Mouse (Mus musculus): ENCODE measurements around the gene Tcaim. TPM values are rescaled to one million over a fixed set of nuclear protein-coding genes. Genes with fewer than 3 reads are reported as not detected.
A peak's percentile ranks its signal among the peaks of the same experiment; 100 is the strongest.

The Tcaim gene
- total and polyA plus RNA-seq, 2 experiments: 5.5 to 14.2 TPM

DNA sequence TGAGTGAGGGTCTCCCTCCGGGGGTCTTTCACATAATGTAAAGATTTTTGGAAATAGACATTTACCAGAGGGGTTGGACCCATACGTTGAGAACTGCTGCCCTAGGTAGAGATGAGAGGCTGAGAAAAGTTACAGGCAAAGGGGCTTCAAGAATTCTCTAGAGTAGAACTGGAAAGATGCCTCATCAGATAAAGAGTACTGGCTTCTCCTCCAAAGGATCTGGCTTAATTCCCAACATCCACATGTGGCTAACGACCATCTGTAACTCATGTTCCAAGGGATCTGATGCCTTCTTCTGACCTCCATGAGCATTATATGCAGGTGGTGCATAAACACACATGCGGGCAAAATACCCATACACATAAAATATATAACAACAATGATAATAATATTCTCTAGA is 50.3 kb downstream of the Tcaim start:
- Histone ChIP-seq H3K36me3 (ENCODE audit: control insufficient read depth, insufficient read depth, low read length) (peaks cover 92% of the 10 kb centered on the region), H3K27me3 (ENCODE audit: control insufficient read depth, insufficient read depth, low read length) (no peaks in the 10 kb centered on the region), H3K79me2 (ENCODE audit: control insufficient read depth, insufficient read depth, low read length) (no peaks in the 10 kb centered on the region), H3K27ac (replicated peaks; ENCODE audit: insufficient read depth, low read depth, low read length) (peak overlapping the region; percentile 41; the same call in 1 of the 2 replicates), H3K4me3 (ENCODE audit: insufficient read depth, low read depth, low read length) (no peak overlapping the region), H3K4me1 (ENCODE audit: control insufficient read depth, insufficient read depth, low read length) (peaks cover 4% of the 10 kb centered on the region), H3K9ac (ENCODE audit: low read depth, low read length) (no peak overlapping the region)
- no peak for TF ChIP-seq CTCF (IDR thresholded peaks at IDR 0.05; ENCODE audit: low read depth, low read length)
- TF ChIP-seq POLR2A (IDR thresholded peaks at IDR 0.05; ENCODE audit: extremely low read depth, insufficient read depth, low read length): no peak
- WGBS: 86% methylated on average over 4 of the region's 4 CpGs
- peak; percentile 73 for DNase-seq (ENCODE audit: extremely low read depth, low read depth, low spot score)

GRCm38 (mm10) chr9:122856716-122857115 is 51.4 kb downstream of the Tcaim start:
- DNase-seq (ENCODE audit: extremely low read depth, low read depth, low spot score): peak; percentile 82
- H3K36me3 ChIP-seq (ENCODE audit: control insufficient read depth, insufficient read depth, low read length): peaks cover 94% of the 10 kb centered on the region
- H3K27me3 ChIP-seq (ENCODE audit: control insufficient read depth, insufficient read depth, low read length): no peaks in the 10 kb centered on the region
- TF ChIP-seq POLR2A (IDR thresholded peaks at IDR 0.05; ENCODE audit: extremely low read depth, insufficient read depth, low read length): no peak
- H3K4me1 ChIP-seq (ENCODE audit: control insufficient read depth, insufficient read depth, low read length): peaks cover 4% of the 10 kb centered on the region
- no peak overlapping the region for H3K4me3 ChIP-seq (ENCODE audit: insufficient read depth, low read depth, low read length)
- peak overlapping the region; percentile 73 for H3K27ac ChIP-seq (replicated peaks; ENCODE audit: insufficient read depth, low read depth, low read length)
- WGBS: 88% methylated on average over 3 of the region's 3 CpGs
- no peak overlapping the region for H3K9ac ChIP-seq (ENCODE audit: low read depth, low read length)
- H3K79me2 ChIP-seq (ENCODE audit: control insufficient read depth, insufficient read depth, low read length): peaks cover 3% of the 10 kb centered on the region; the same call in 1 of the 2 replicates

DNA sequence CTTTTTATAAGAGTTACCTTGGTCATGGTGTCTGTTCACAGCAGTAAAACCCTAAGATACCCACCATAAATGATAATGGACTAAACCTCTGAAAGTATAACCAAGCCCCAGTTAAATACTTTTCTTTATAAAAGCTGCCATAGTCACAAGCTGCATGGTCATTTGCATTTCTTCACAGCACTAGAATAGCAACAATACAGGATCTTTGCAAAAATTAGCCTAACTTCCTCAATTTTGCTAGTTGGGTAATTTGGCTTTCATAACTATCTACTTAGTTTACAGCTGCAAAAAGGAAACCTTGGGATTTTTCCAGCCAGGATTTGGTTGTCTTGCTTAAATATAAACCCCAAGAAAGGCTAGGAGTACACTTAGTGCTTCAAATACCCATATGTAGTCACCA is 55.4 kb downstream of the Tcaim start:
- Histone ChIP-seq H3K27ac (replicated peaks; ENCODE audit: insufficient read depth, low read depth, low read length) (no peak overlapping the region), H3K79me2 (ENCODE audit: control insufficient read depth, insufficient read depth, low read length) (peaks cover 24% of the 10 kb centered on the region; the same call in 1 of the 2 replicates), H3K4me1 (ENCODE audit: control insufficient read depth, insufficient read depth, low read length) (peaks cover 4% of the 10 kb centered on the region), H3K36me3 (ENCODE audit: control insufficient read depth, insufficient read depth, low read length) (peaks cover 68% of the 10 kb centered on the region), H3K9ac (ENCODE audit: low read depth, low read length) (no peak overlapping the region), H3K27me3 (ENCODE audit: control insufficient read depth, insufficient read depth, low read length) (no peaks in the 10 kb centered on the region), H3K4me3 (ENCODE audit: insufficient read depth, low read depth, low read length) (no peak overlapping the region)
- DNase-seq (ENCODE audit: extremely low read depth, low read depth, low spot score): no peak
- TF ChIP-seq POLR2A (IDR thresholded peaks at IDR 0.05; ENCODE audit: extremely low read depth, insufficient read depth, low read length) (no peak), CTCF (IDR thresholded peaks at IDR 0.05; ENCODE audit: low read depth, low read length) (no peak)

DNA sequence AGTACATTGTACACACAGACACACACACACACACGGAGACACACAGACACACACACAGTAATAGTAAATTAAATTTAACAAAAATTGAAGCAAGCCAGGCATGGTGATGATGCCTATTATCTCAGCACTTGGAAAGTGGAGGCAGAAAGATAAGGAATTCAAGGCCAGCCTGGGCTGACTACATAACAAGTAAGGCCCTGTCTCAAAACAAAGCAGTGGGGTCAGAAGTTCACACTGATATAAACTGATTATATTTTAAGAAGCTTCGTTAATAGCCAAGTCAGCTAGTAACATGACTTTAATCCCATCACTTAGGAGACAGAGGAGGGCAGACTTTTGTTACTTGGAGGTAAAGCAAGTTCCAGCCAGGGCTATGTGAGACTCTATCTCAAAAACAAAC is 58.4 kb downstream of the Tcaim start:
- Histone ChIP-seq H3K4me3 (ENCODE audit: insufficient read depth, low read depth, low read length) (no peak overlapping the region; the same call in 1 of the 2 replicates), H3K79me2 (ENCODE audit: control insufficient read depth, insufficient read depth, low read length) (peaks cover 24% of the 10 kb centered on the region; the same call in 1 of the 2 replicates), H3K4me1 (ENCODE audit: control insufficient read depth, insufficient read depth, low read length) (peaks cover 4% of the 10 kb centered on the region), H3K27ac (replicated peaks; ENCODE audit: insufficient read depth, low read depth, low read length) (peak overlapping the region; percentile 59), H3K27me3 (ENCODE audit: control insufficient read depth, insufficient read depth, low read length) (no peaks in the 10 kb centered on the region), H3K9ac (ENCODE audit: low read depth, low read length) (peak overlapping the region; percentile 53; the same call in 1 of the 2 replicates), H3K36me3 (ENCODE audit: control insufficient read depth, insufficient read depth, low read length) (peaks cover 42% of the 10 kb centered on the region)
- TF ChIP-seq CTCF (IDR thresholded peaks at IDR 0.05; ENCODE audit: low read depth, low read length) (no peak), POLR2A (IDR thresholded peaks at IDR 0.05; ENCODE audit: extremely low read depth, insufficient read depth, low read length) (no peak)
- 31% methylated on average over 2 of the region's 2 CpGs for WGBS
- peak; percentile 81 for DNase-seq (ENCODE audit: extremely low read depth, low read depth, low spot score)

DNA sequence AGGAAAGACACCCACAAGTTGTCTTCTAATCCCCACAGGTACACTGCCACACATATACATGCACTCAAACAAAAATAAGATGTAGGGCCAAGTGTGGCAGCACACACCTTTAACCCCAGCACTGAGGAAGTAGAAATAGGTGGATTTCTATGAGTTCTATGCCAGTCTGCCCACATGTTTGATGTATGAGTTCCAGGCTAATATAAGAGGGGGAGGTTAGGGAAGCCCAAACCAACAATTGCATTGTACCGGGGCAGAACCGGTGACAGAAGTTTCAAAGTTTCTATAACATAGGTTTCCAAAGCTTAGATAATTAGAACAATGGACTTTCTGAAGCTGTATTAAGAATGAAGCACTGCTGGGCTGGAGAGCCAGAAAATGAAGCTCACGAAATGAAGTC is 59.5 kb downstream of the Tcaim start:
- Histone ChIP-seq H3K27ac (replicated peaks; ENCODE audit: insufficient read depth, low read depth, low read length) (peak overlapping the region; percentile 38), H3K36me3 (ENCODE audit: control insufficient read depth, insufficient read depth, low read length) (peaks cover 31% of the 10 kb centered on the region), H3K79me2 (ENCODE audit: control insufficient read depth, insufficient read depth, low read length) (peaks cover 24% of the 10 kb centered on the region; the same call in 1 of the 2 replicates), H3K27me3 (ENCODE audit: control insufficient read depth, insufficient read depth, low read length) (no peaks in the 10 kb centered on the region), H3K9ac (ENCODE audit: low read depth, low read length) (peak overlapping the region; percentile 45), H3K4me1 (ENCODE audit: control insufficient read depth, insufficient read depth, low read length) (peaks cover 4% of the 10 kb centered on the region; the same call in 1 of the 2 replicates), H3K4me3 (ENCODE audit: insufficient read depth, low read depth, low read length) (peak overlapping the region; percentile 51)
- peak; percentile 60 for DNase-seq (ENCODE audit: extremely low read depth, low read depth, low spot score)
- WGBS: 24% methylated on average over 3 of the region's 3 CpGs
- TF ChIP-seq POLR2A (IDR thresholded peaks at IDR 0.05; ENCODE audit: extremely low read depth, insufficient read depth, low read length) (no peak), CTCF (IDR thresholded peaks at IDR 0.05; ENCODE audit: low read depth, low read length) (no peak)

DNA sequence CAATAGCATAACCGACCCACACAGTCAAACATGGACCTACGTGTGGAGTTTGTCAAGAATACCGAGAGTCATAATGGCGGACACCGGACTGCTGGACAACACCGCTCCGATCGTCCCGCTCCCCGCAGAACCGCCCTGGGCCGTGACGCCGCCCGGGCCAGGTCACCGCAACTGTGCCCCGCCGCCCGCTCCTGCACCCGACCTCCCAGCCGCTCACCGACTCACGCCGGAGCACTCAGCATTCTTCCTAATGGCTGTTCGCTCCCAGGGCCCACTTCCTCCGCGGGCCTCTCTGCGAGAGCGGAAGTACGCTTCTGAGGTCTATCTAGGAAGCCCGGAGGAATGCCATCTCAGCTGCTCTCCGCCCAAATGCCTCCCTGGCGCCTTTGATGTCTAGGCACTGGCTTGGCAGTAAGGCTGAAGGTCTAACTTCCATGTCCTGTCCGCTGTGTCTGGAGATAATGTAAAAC is 60.4 kb downstream of the Tcaim start, which contains the start of gene Zfp445:
Zfp445 (minus strand) TSS at position 310 of the 470 bp plus-strand sequence.
- peak within 1 kb of the TSS; percentile 100 for H3K9ac ChIP-seq (ENCODE audit: low read depth, low read length)
- DNase-seq (ENCODE audit: extremely low read depth, low read depth, low spot score): peak; percentile 89
- peaks cover 4% of the 10 kb centered on the region; the same call in 1 of the 2 replicates for H3K4me1 ChIP-seq (ENCODE audit: control insufficient read depth, insufficient read depth, low read length)
- H3K4me3 ChIP-seq (ENCODE audit: insufficient read depth, low read depth, low read length): peak within 1 kb of the TSS; percentile 99
- H3K27ac ChIP-seq (replicated peaks; ENCODE audit: insufficient read depth, low read depth, low read length): peak within 1 kb of the TSS; percentile 98
- peaks cover 24% of the 10 kb centered on the region; the same call in 1 of the 2 replicates for H3K79me2 ChIP-seq (ENCODE audit: control insufficient read depth, insufficient read depth, low read length)
- no peaks in the 10 kb centered on the region for H3K27me3 ChIP-seq (ENCODE audit: control insufficient read depth, insufficient read depth, low read length)
- TF ChIP-seq CTCF (IDR thresholded peaks at IDR 0.05; ENCODE audit: low read depth, low read length) (no peak), POLR2A (IDR thresholded peaks at IDR 0.05; ENCODE audit: extremely low read depth, insufficient read depth, low read length) (peak; percentile 56; the same call in 1 of the 2 replicates)
- peaks cover 22% of the 10 kb centered on the region for H3K36me3 ChIP-seq (ENCODE audit: control insufficient read depth, insufficient read depth, low read length)
- WGBS: under 1% methylated on average over 34 of the region's 34 CpGs
